7 mouse cellular contexts compared by ENCODE assay signal in genomic region chr9:107307886-107308285, GRCm38 (mm10). TPM values are rescaled to one million over a fixed set of nuclear protein-coding genes. Genes with fewer than 3 reads are reported as not detected.
DNase-seq lines count a peak whose midpoint lies in the region; ATAC-seq lines count a peak whose summit lies in the region.

No protein-coding gene starts in this region.

- peak overlapping the region; percentile 77 for H3K27ac ChIP-seq in embryonic facial prominence, embryonic 15.5 days (replicated peaks)
- peak overlapping the region; percentile 3; the same call in 1 of the 2 replicates for H3K27ac ChIP-seq in limb, embryonic 15.5 days

- H3K27me3 ChIP-seq in embryonic facial prominence, embryonic 15.5 days: no peaks in the 10 kb centered on the region
- H3K27me3 ChIP-seq in limb, embryonic 15.5 days: no peaks in the 10 kb centered on the region

- no peaks in the 10 kb centered on the region for H3K9me3 ChIP-seq in embryonic facial prominence, embryonic 15.5 days (replicated peaks)
- no peaks in the 10 kb centered on the region for H3K9me3 ChIP-seq in limb, embryonic 15.5 days

- DNase-seq in adrenal gland, adult 2 months: peak; percentile 81
- peak; percentile 79 to 84 for DNase-seq in heart, postnatal 36 days
- peak; percentile 81 for DNase-seq in ovary, postnatal 36 days (ENCODE audit: low spot score)
- no peak for DNase-seq in embryo, embryonic 9.5 days (ENCODE audit: extremely low spot score)
- DNase-seq in natural killer cell, adult 2 months (ENCODE audit: low spot score in 2 of 2): no peak

- intact Hi-C loops in heart, postnatal 36 days (cut with DNase I): no loop called here

- H3K36me3 ChIP-seq in embryonic facial prominence, embryonic 15.5 days: no peaks in the 10 kb centered on the region
- H3K36me3 ChIP-seq in limb, embryonic 15.5 days: no peaks in the 10 kb centered on the region

- H3K4me2 ChIP-seq in embryonic facial prominence, embryonic 15.5 days (replicated peaks): no peak overlapping the region; the same call in 1 of the 2 replicates
- no peak overlapping the region for H3K4me2 ChIP-seq in limb, embryonic 15.5 days

- no peak overlapping the region for H3K9ac ChIP-seq in embryonic facial prominence, embryonic 15.5 days
- no peak overlapping the region for H3K9ac ChIP-seq in limb, embryonic 15.5 days

- 0 out of 2 replicates have a peak, but pooled peaks have one; percentile 20 for ATAC-seq in embryonic facial prominence, embryonic 15.5 days (ENCODE audit: insufficient number of reproducible peaks, low FRiP score, low TSS enrichment, low read depth)
- ATAC-seq in limb, embryonic 15.5 days (ENCODE audit: insufficient number of reproducible peaks, low FRiP score, low TSS enrichment, low read depth): no peak

- peaks cover 28% of the 10 kb centered on the region for H3K4me1 ChIP-seq in embryonic facial prominence, embryonic 15.5 days
- H3K4me1 ChIP-seq in limb, embryonic 15.5 days: peaks cover 26% of the 10 kb centered on the region

- WGBS in embryonic facial prominence, embryonic 15.5 days: 40% methylated on average over 12 of the region's 12 CpGs
- 43% methylated on average over 12 of the region's 12 CpGs for WGBS in limb, embryonic 15.5 days

- no peak overlapping the region for H3K4me3 ChIP-seq in embryonic facial prominence, embryonic 15.5 days (replicated peaks)
- no peak overlapping the region for H3K4me3 ChIP-seq in limb, embryonic 15.5 days

RNA-seq across cellular contexts. Expression of gene Cish, which starts 12.1 kb away (rescaled TPM):
- 10 to 100 TPM; 13.9 to 18.6 TPM for total RNA-seq in adrenal gland, adult 2 months (2021)
- polyA plus RNA-seq in adrenal gland, adult 2 months (2012; rRNA removed): 33.3 and 34.8 TPM in 2 replicates
- polyA plus RNA-seq in embryonic facial prominence, embryonic 15.5 days (2015; fragmentation: Nextera tagmentation; extraction: Ambion mirVana): 14.4 and 18.9 TPM in 2 replicates
- 100 to 1,000 TPM; 145 to 149 TPM for total RNA-seq in heart, postnatal 36 days (2021)
- 9.7 and 13.9 TPM in 2 replicates for polyA plus RNA-seq in limb, embryonic 15.5 days (2015; fragmentation: Nextera tagmentation; extraction: Ambion mirVana)

RNA-seq across cellular contexts. Expression of gene Mapkapk3, which starts 18.2 kb away (rescaled TPM):
- 10 to 100 TPM; 27.9 to 69.9 TPM for total RNA-seq in adrenal gland, adult 2 months (2021)
- polyA plus RNA-seq in adrenal gland, adult 2 months (2012; rRNA removed): 30.9 and 41.7 TPM in 2 replicates
- polyA plus RNA-seq in embryonic facial prominence, embryonic 15.5 days (2015; fragmentation: Nextera tagmentation; extraction: Ambion mirVana): 22.2 and 24.0 TPM in 2 replicates
- 10 to 100 TPM; 27.0 to 33.6 TPM for total RNA-seq in heart, postnatal 36 days (2021)
- polyA plus RNA-seq in limb, embryonic 15.5 days (2015; fragmentation: Nextera tagmentation; extraction: Ambion mirVana): 24.2 and 24.7 TPM in 2 replicates

RNA-seq across cellular contexts. Expression of gene Hemk1, which starts 30.3 kb away (rescaled TPM):
- 10 to 100 TPM; 17.5 to 17.7 TPM for total RNA-seq in adrenal gland, adult 2 months (2021)
- polyA plus RNA-seq in adrenal gland, adult 2 months (2012; rRNA removed): 23.5 and 25.5 TPM in 2 replicates
- 11.7 and 12.3 TPM in 2 replicates for polyA plus RNA-seq in embryonic facial prominence, embryonic 15.5 days (2015; fragmentation: Nextera tagmentation; extraction: Ambion mirVana)
- 10 to 100 TPM; 22.3 to 22.6 TPM for total RNA-seq in heart, postnatal 36 days (2021)
- 8.8 and 10.1 TPM in 2 replicates for polyA plus RNA-seq in limb, embryonic 15.5 days (2015; fragmentation: Nextera tagmentation; extraction: Ambion mirVana)

RNA-seq across cellular contexts. Expression of gene 6430571L13Rik, which starts 32.5 kb away (rescaled TPM):
- 1 to 10 TPM in 1 of 2 experiments, under 1 TPM in 1; 0.69 to 1.9 TPM for total RNA-seq in adrenal gland, adult 2 months (2021)
- 1.3 and 1.4 TPM in 2 replicates for polyA plus RNA-seq in adrenal gland, adult 2 months (2012; rRNA removed)
- 0.91 and 0.97 TPM in 2 replicates for polyA plus RNA-seq in embryonic facial prominence, embryonic 15.5 days (2015; fragmentation: Nextera tagmentation; extraction: Ambion mirVana)
- total RNA-seq in heart, postnatal 36 days (2021): 1 to 10 TPM; 4.2 to 5.3 TPM
- 0.60 and 0.74 TPM in 2 replicates for polyA plus RNA-seq in limb, embryonic 15.5 days (2015; fragmentation: Nextera tagmentation; extraction: Ambion mirVana)

Comparison
In these comparisons a context has a peak if more than half of its experiments do, and no peak if none do; other contexts are left out.
1. DNase-seq: peak in adrenal gland, adult 2 months (single experiment), heart, postnatal 36 days (2 of 2) and ovary, postnatal 36 days (single experiment); none in embryo, embryonic 9.5 days (single experiment) and natural killer cell, adult 2 months (0 of 2).